Mouse (Mus musculus): ENCODE data around the gene Tcea2.

Tcea2 gene

DNA sequence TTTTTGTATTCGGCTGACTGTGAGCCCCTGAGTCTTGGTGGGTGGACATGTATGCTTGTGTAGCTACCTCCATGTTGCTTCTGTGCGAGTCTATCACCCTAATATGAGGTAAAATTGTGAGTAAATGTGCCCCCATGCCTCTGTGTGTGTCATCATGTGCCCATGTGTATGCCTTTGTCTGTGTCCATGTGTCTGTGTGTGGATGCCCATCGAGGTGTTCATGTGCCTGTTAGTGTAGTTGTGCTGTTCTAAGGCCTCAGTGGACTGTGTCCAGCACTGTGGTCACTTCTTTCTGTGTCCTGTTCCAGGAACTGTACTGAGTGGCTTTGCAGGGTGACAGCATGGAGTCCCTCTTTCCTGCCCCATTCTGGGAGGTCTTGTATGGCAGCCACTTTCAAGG is 35.3 kb downstream of the Tcea2 start:
- no peak for DNase-seq

DNA sequence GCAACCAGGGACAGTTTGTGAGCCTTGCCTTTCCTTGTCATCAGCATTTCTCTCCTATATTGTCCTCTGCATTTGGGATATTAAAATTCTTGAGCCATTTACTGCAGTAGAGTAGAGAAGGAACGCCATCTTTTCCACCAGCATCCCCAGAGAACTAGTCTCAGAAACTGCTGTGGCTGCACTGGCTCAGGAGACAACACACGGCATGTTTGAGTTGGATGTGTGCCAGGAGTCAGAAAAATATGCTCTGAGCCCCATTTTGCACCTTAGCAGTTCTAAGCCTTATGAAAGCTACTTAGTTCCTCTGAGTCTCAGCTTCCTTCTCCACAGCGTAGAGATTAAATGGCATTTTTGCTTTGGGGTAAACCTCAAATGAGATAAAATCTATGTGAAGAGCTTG is 36.9 kb downstream of the Tcea2 start:
- DNase-seq, result no peak

DNA sequence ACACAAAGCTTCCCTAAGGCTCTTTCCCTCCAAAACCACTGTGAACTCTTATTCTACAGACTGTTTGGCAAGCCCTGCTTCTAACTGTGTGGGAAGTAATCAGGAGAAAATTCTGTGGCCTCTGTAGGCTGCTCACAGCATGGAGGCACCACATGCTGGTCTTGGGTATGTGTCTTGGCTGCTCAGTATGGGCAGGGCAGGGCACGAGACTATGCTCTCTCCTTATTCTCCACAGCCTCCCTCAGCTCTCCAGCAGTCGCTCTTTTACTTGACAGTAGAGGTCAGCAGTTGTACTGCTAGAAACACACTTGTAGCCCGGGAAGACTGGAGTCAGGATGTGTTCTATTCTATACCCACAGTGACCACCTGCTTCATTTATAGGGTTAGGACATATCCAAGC is 40.0 kb downstream of the Tcea2 start:
- no peak for DNase-seq

DNA sequence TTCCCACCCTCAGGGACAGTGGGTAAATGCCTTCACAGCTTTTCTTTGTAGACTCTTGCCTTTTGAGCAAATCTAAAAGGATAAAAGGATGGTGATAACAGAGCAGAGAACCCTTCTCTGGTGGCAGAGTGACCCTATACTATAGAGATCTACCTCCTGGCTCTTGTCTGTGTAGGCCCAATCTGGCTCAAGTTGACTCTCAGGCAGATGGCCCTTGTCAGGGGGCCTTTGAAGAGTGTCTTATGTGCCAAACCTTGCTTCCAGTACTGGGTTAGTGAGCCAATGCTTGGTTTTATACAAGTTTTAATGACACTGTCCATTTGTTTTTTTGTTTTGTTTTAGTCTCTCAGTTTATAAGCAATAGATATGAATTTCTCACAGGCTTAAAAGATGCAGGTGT is 41.1 kb downstream of the Tcea2 start:
- no peak for DNase-seq

DNA sequence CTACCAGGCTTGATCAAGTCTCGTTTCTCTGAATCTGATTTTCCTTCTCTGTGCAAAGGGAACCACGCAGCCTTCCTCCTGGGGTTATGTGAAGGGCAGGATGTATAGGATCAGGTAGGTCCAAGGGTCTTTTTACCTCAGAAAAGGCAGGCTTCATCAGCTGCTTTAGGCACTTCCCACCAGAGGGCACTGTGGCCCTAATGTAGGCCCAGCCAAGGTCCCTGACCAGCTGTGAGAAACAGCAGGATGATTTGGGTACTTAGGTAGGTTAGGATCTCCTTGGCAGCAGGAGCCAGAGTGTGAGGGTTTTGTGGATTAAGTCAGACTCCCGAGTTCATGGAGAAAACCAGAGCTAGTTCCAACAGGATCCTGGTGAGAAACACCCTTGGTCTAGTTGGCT is 42.1 kb downstream of the Tcea2 start:
- DNase-seq, result peak; percentile 37

DNA sequence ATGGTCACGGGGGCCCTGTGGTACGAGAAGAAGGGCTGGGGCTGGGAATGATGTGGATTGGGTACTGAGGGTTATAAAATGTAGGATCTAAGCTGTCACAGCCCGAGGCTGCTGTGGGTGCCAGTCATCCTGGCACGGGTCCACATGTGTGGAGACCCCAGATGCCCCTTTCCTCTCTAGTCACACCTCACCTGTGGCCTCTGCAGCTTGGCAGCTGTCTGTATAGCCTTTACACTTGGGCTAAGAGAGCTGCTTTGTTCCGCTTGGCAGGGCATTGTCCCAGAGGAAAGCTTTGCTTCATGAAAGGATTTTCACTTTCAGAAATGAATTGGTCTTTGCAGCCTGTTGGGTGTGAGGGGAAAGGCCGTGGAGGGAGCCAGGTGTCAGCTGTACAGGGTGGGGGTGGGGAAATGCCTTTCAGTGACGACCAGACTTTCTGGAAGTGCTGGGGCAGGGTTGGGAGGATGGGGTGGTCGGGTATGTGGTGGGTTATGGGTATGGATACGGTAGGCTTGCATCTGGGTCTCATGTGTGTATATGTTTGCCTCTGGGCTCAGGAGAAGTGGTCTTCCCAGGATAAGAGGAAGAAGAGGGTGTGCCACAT is 47.7 kb downstream of the Tcea2 start:
- DNase-seq, result no peak

DNA sequence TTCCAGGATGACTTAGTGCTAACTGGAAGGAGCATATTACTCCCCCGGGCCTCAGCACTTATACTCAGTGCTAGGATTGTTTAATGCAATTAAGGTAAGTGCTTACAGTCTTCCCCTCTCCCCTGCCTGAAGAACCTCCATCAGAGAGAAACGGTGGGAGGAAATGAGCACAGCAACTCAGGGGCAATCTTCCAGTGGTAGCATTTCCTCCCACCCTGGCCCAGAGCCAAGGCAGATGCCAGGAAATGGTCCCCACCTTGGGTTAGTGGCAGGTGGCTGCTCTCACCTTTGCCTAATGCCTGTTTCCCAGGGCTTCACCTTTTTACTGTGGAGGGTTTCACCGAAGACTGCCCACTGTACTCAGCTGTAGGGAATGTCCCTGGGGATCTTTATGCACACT is 49.9 kb downstream of the Tcea2 start:
- no peak for DNase-seq
